Mouse (Mus musculus): ENCODE measurements around the gene Asb10. TPM values are rescaled to one million over a fixed set of nuclear protein-coding genes. Genes with fewer than 3 reads are reported as not detected.

Asb10 gene
- not detected for total RNA-seq (2023)

DNA sequence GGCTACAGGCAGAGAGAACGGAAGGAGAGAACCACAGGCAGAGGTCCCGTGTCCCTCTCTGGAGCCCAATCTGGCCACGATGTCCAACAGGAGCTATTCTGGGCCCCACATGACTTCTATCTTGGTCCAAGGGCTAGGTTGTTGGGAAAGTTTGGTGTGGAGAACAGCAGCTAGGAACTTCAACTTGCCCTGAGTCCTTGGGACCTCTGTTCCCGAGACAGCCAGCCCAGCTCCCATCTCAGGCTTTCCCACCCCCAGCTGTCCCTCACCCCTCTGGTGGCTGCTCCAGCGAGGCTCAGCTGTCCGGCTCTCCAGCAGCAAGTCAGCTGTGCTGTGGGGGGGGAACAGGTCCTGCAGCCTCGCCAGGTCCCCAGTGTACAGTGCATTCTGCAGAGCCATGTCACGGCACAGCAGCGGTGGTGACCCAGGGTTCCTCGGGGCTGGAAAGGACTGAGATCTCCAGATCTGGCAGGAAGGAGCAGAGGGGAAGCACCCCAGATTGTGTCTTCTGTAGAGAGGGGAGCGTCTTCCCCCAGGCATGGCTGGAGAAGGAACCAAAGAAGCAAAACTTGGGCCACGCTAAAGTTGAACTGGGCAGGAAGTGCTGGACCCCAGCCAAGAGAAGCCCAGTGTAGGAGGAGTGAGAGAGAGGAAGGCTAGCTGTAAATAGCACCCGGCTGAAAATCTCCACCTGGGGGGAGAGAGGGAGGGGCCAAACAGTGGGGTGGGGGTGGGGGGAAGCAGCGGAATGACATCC is at the start of gene Asb10:
Asb10 (minus strand) TSS at position 592 of the 757 bp plus-strand sequence.

DNA sequence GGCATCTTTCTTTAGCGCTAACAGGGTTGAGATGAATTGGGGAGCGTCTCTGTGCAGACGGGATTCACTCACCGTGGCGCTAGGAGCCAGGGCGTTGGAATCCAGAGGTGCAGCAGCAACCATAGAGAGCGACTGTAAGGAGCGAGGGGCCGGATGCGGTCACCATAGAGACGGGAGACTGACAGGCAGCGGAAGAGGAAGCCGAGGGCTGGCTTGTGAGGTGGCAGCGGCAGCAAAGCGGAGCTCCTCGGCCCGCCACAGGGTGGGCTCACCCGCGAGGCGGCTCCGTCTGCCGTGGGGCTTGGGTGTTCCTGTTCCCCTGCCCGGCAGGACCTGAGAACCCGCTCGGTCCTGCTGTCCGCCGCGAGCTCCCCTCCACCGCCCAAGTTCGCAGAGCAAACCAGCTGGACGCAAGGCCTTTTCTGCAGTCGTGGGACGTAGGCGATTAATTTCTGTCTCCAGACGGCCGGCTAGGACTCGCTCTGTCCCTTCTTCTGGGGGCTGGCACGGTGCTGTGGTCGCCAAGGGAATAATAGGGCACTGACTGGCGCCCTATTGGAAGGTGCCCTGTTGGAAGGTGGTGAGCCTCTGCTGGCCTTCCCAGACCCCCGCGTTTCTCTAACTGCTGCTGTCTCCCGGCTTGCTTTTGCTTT is 45.9 kb upstream of the Asb10 start, which contains the start of gene Chpf2:
Chpf2 (plus strand) TSS at position 195 of the 653 bp plus-strand sequence.

DNA sequence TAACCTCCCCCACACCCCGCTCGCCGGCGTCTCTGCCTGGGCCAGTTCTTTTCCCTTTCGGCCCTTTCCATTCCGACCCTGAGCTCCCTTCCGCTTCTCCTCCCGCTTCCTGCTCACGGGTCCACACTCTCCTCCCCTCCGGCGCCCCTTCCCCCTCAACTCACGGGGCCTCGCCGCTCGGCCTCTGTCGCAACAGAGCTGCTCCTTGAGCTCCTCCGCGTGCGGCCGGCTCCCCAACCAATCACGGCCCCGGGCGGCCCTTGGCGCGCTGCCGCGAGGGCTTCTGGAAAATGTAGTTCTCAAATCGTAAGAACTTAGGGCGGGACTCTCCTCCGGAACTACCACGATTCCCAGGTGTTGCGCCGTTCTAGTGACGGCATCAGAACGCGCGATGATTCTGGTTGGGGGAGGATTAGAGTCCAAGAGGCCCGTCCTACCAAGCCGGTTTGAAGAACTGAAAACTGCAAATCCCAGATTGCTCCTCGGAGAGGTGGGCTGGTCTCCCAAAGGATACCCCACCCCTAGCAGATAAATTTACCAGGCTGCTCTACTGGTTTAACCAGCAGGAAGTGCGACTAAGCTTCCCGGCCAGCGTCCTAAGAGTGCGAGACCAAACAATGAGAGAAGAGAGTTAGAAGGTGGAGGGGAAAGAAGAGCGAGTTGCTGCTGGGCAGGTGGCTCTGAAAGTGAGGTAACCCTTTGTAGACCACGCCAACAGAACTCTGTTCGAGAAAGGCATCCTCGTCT is 36.6 kb upstream of the Asb10 start, which contains the start of gene Abcf2:
Abcf2 (minus strand) TSS at position 285 of the 747 bp plus-strand sequence.

GRCm38 (mm10) chr5:24556709-24557108 is 15.9 kb upstream of the Asb10 start, which contains the start of gene 4931409K22Rik:
Gene 4931409K22Rik, minus strand, starts transcription at chr5:24556809.

DNA sequence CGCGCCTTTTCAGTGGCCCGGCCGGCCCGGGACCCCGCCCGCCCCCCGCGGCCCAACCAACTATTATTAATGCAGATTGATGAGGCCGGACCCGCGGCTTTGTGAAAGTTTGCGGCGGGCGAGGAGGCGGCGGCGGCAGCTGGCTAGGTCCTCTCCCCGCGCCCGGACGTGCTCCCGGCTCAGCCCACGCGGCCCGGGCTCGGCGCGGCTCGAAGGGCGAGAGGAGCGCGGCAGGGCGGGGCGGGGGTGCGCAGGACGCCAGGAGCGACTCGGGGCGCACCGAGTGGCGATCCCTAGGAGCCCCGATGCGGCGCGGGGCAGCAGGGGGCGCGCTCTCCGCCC is 13.9 kb downstream of the Asb10 start, which contains the start of gene Gbx1:
Gbx1 (minus strand) TSS at position 314 of the 342 bp plus-strand sequence.

Other genes with a start within 250 kb of the Asb10 start
- not detected for gene Kcnh2, start 189.4 kb downstream of the Asb10 start, total RNA-seq (2023)
- under 1 TPM; 0.18 to 0.21 TPM for gene Nos3, start 176.2 kb downstream of the Asb10 start, total RNA-seq (2023)
- 1 to 10 TPM; 1.4 TPM for gene Atg9b, start 148.8 kb downstream of the Asb10 start, total RNA-seq (2023)
- 10 to 100 TPM; 11.2 to 12.7 TPM for gene Abcb8, start 147.3 kb downstream of the Asb10 start, total RNA-seq (2023)
- gene Asic3, start 127.6 kb downstream of the Asb10 start, total RNA-seq (2023), result under 1 TPM in 1 of 2 experiments, not detected in 1; 0.26 TPM
- gene Cdk5, start 117.4 kb downstream of the Asb10 start, total RNA-seq (2023), result 10 to 100 TPM; 23.1 to 32.0 TPM
- 10 to 100 TPM; 59.6 to 65.9 TPM for gene Slc4a2, start 117.1 kb downstream of the Asb10 start, total RNA-seq (2023)
- gene Fastk, start 95.7 kb downstream of the Asb10 start, total RNA-seq (2023), result 10 to 100 TPM; 44.0 to 59.8 TPM
- gene Tmub1, start 93.1 kb downstream of the Asb10 start, total RNA-seq (2023), result 10 to 100 TPM; 19.3 to 19.6 TPM
- gene Agap3, start 88.8 kb downstream of the Asb10 start, total RNA-seq (2023), result 10 to 100 TPM; 58.6 to 61.2 TPM
- gene Gbx1, start 13.8 kb downstream of the Asb10 start, total RNA-seq (2023), result not detected
- not detected for gene 4931409K22Rik, start 15.8 kb upstream of the Asb10 start, total RNA-seq (2023)
- gene Abcf2, start 36.5 kb upstream of the Asb10 start, total RNA-seq (2023), result 10 to 100 TPM; 30.4 to 32.8 TPM
- gene Chpf2, start 45.8 kb upstream of the Asb10 start, total RNA-seq (2023), result 10 to 100 TPM; 29.1 to 31.1 TPM
- not detected for gene Smarcd3, start 83.4 kb upstream of the Asb10 start, total RNA-seq (2023)
- 10 to 100 TPM; 66.8 to 74.7 TPM for gene Nub1, start 144.6 kb upstream of the Asb10 start, total RNA-seq (2023)
- under 1 TPM in 1 of 2 experiments, not detected in 1; 0.27 TPM for gene Wdr86, start 189.7 kb upstream of the Asb10 start, total RNA-seq (2023)
- 1 to 10 TPM in 1 of 2 experiments, not detected in 1; 1.5 TPM for gene Crygn, start 217.0 kb upstream of the Asb10 start, total RNA-seq (2023)